Mouse (Mus musculus) kidney, adult 2 months (tissue): Measurements from ENCODE around the gene Mtif2. TPM values are rescaled to one million over a fixed set of nuclear protein-coding genes. Genes with fewer than 3 reads are reported as not detected.
"Not testable (repeated sequence)": the region's sequence is repeated elsewhere in the genome, so short reads cannot be mapped to it uniquely, and the experiment has no call there.

Source experiments
- DNase-seq: peaks from one replicate; pipeline ENCODE4 v3.0.0; 2021
- H3K27ac ChIP-seq: fragments of 200-500 bp; 2 replicates; pipeline ENCODE4 v1.5.1; 2012; ENCODE audit warnings: low read depth, low read length, control low read depth, inconsistent platforms; ENCODE audit not compliant: insufficient read depth
- H3K27me3 ChIP-seq: fragments of 200-500 bp; replicated peaks from 2 replicates; pipeline ENCODE4 v1.6.1; 2012; ENCODE audit warnings: mild to moderate bottlenecking, moderate library complexity, low read length, inconsistent platforms; ENCODE audit not compliant: control insufficient read depth, insufficient read depth
- H3K36me3 ChIP-seq: fragments of 200-500 bp; 2 replicates; pipeline ENCODE4 v1.6.1; 2012; ENCODE audit warnings: mild to moderate bottlenecking, moderate library complexity, low read length, inconsistent platforms; ENCODE audit not compliant: control insufficient read depth, insufficient read depth
- H3K4me1 ChIP-seq: fragments of 200-500 bp; 2 replicates; pipeline ENCODE4 v1.6.1; 2011; ENCODE audit warnings: low read length; ENCODE audit not compliant: control insufficient read depth, insufficient read depth
- H3K4me3 ChIP-seq: fragments of 200-500 bp; 2 replicates; pipeline ENCODE4 v1.5.1; 2011; ENCODE audit warnings: mild to moderate bottlenecking, low read depth, low read length, control low read depth; ENCODE audit not compliant: insufficient read depth
- CTCF ChIP-seq: fragments of 200-500 bp; conservative IDR thresholded peaks from 2 replicates; pipeline ENCODE4 v1.5.1; 2011; ENCODE audit warnings: low read depth, mild to moderate bottlenecking, control low read depth, low read length, moderate library complexity, mixed read lengths; ENCODE audit not compliant: insufficient read depth, insufficient read length
- POLR2A ChIP-seq: fragments of 200-500 bp; IDR thresholded peaks from one replicate; pipeline ENCODE4 v1.6.1; 2011; ENCODE audit warnings: low read depth, low read length, control low read depth
- WGBS: fragments of 180-500 bp; shearing (Covaris S2); methylation state at CpG from one replicate; pipeline ENCODE4 v1.1.7; 2018; 5-methylcytosine and 5-hydroxymethylcytosine counted together
- polyA plus RNA-seq: library from polyadenylated mRNA; depleted of rRNA; stranded (reverse); fragments of >200 nt; gene quantifications from 2 replicates; pipeline ENCODE4 v1.2.3, GENCODE M21; 2012

The Mtif2 gene
- polyA plus RNA-seq, 1 experiment = 13.6 TPM

- Histone ChIP-seq H3K4me3 (no peak overlapping the region), H3K4me1 (peaks cover 2% of the 10 kb centered on the region; the same call in 1 of the 2 replicates), H3K27ac (no peak overlapping the region), H3K36me3 (no peaks in the 10 kb centered on the region; the same call in 1 of the 2 replicates), H3K27me3 (no peaks in the 10 kb centered on the region)
- no peak for DNase-seq
- 93% methylated on average over 4 of the region's 4 CpGs for WGBS
- no peak for TF ChIP-seq CTCF
- TF ChIP-seq POLR2A = no peak
Measured at GRCm38 (mm10) chr11:29512818-29513535, 13.2 kb upstream of the Mtif2 start.

GRCm38 (mm10) chr11:29514325-29514681 lies 11.9 kb upstream of the Mtif2 start:
- WGBS = 21% methylated on average over 10 of the region's 10 CpGs
- Histone ChIP-seq H3K36me3 (no peaks in the 10 kb centered on the region; the same call in 1 of the 2 replicates), H3K4me1 (peaks cover 2% of the 10 kb centered on the region; the same call in 1 of the 2 replicates), H3K4me3 (peak overlapping the region; percentile 90), H3K27ac (no peak overlapping the region; the same call in 1 of the 2 replicates), H3K27me3 (no peaks in the 10 kb centered on the region)
- TF ChIP-seq POLR2A (no peak), CTCF (no peak)
- DNase-seq = no peak

- peak; percentile 96 for DNase-seq
- H3K4me1 ChIP-seq = peaks cover 2% of the 10 kb centered on the region; the same call in 1 of the 2 replicates
- WGBS = 2% methylated on average over 40 of the region's 40 CpGs
- peak; percentile 86 for TF ChIP-seq POLR2A
- TF ChIP-seq CTCF = no peak
- no peaks in the 10 kb centered on the region for H3K27me3 ChIP-seq
- no peaks in the 10 kb centered on the region; the same call in 1 of the 2 replicates for H3K36me3 ChIP-seq
- no peak within 1 kb of the TSS; the same call in 1 of the 2 replicates for H3K27ac ChIP-seq
- peak within 1 kb of the TSS; percentile 90 for H3K4me3 ChIP-seq
Measured at GRCm38 (mm10) chr11:29514682-29515412, 11.4 kb upstream of the Mtif2 start, which contains the start of gene Prorsd1. Prorsd1 (minus strand) TSS chr11:29515033.

- H3K36me3 ChIP-seq = peaks cover 11% of the 10 kb centered on the region
- no peaks in the 10 kb centered on the region for H3K27me3 ChIP-seq
- 100% methylated on average over 1 of the region's 1 CpGs for WGBS
- no peak for DNase-seq
- H3K4me1 ChIP-seq = no peaks in the 10 kb centered on the region
- no peak for TF ChIP-seq POLR2A
- TF ChIP-seq CTCF = no peak
- H3K27ac ChIP-seq = no peak overlapping the region
- H3K4me3 ChIP-seq = no peak overlapping the region
Measured at GRCm38 (mm10) chr11:29538201-29538600, 12.0 kb downstream of the Mtif2 start.

- no peaks in the 10 kb centered on the region for H3K27me3 ChIP-seq
- no peak for DNase-seq
- peaks cover 10% of the 10 kb centered on the region; the same call in 1 of the 2 replicates for H3K36me3 ChIP-seq
- WGBS = 86% methylated on average over 3 of the region's 3 CpGs
- H3K27ac ChIP-seq = no peak overlapping the region
- TF ChIP-seq CTCF (no peak), POLR2A (no peak)
- no peak overlapping the region for H3K4me3 ChIP-seq
- peaks cover 4% of the 10 kb centered on the region; the same call in 1 of the 2 replicates for H3K4me1 ChIP-seq
Measured at GRCm38 (mm10) chr11:29544225-29544945, 18.2 kb downstream of the Mtif2 start.

GRCm38 (mm10) chr11:29545150-29545752 lies 19.0 kb downstream of the Mtif2 start:
- not testable (repeated sequence) for DNase-seq, H3K27ac ChIP-seq, H3K4me1 ChIP-seq, H3K36me3 ChIP-seq, H3K4me3 ChIP-seq, H3K27me3 ChIP-seq
- 90% methylated on average over 4 of the region's 4 CpGs for WGBS

- H3K27me3 ChIP-seq, DNase-seq, H3K4me3 ChIP-seq, H3K36me3 ChIP-seq, H3K4me1 ChIP-seq, H3K27ac ChIP-seq: not testable (repeated sequence)
- WGBS = 83% methylated on average over 2 of the region's 2 CpGs
Measured at GRCm38 (mm10) chr11:29546297-29546696, 20.1 kb downstream of the Mtif2 start.
